Mouse (Mus musculus) kidney, postnatal 14 days (tissue): Measurements from ENCODE around the gene Nipa2.
A peak's percentile ranks its signal among the peaks of the same experiment; 100 is the strongest.

Experiments used
- DNase-seq: peaks from one replicate; pipeline ENCODE4 v3.0.0; 2022; ENCODE audit warnings: mixed read lengths

Nipa2 gene

GRCm38 (mm10) chr7:55962004-55962908 is at the start of gene Nipa2:
Gene Nipa2 (minus strand): TSS chr7:55962476.
- DNase-seq: peak; percentile 96

GRCm38 (mm10) chr7:56011018-56011333 is 48.7 kb upstream of the Nipa2 start:
- no peak for DNase-seq

GRCm38 (mm10) chr7:56010318-56011017 is 48.2 kb upstream of the Nipa2 start:
- peak; percentile 4 for DNase-seq

GRCm38 (mm10) chr7:55998997-55999396 is 36.7 kb upstream of the Nipa2 start:
- no peak for DNase-seq

GRCm38 (mm10) chr7:55995013-55995412 is 32.7 kb upstream of the Nipa2 start:
- no peak for DNase-seq

- DNase-seq: no peak
Measured at GRCm38 (mm10) chr7:55991858-55992257, 29.6 kb upstream of the Nipa2 start.

GRCm38 (mm10) chr7:55991129-55991528 is 28.9 kb upstream of the Nipa2 start:
- peak; percentile 5 for DNase-seq

GRCm38 (mm10) chr7:55986526-55987214 is 24.4 kb upstream of the Nipa2 start:
- peak; percentile 80 for DNase-seq

- DNase-seq: no peak
Measured at GRCm38 (mm10) chr7:55984754-55985153, 22.5 kb upstream of the Nipa2 start.

GRCm38 (mm10) chr7:55983107-55983506 is 20.8 kb upstream of the Nipa2 start:
- no peak for DNase-seq

- DNase-seq: no peak
Measured at GRCm38 (mm10) chr7:55982010-55982700, 19.9 kb upstream of the Nipa2 start.

- no peak for DNase-seq
Measured at GRCm38 (mm10) chr7:55981511-55981910, 19.2 kb upstream of the Nipa2 start.

- no peak for DNase-seq
Measured at GRCm38 (mm10) chr7:55974429-55974828, 12.2 kb upstream of the Nipa2 start.

- no peak for DNase-seq
Measured at GRCm38 (mm10) chr7:55969415-55969814, 7.1 kb upstream of the Nipa2 start.

GRCm38 (mm10) chr7:55968258-55968901 is 6.1 kb upstream of the Nipa2 start:
- no peak for DNase-seq

GRCm38 (mm10) chr7:55966866-55967460 is 4.7 kb upstream of the Nipa2 start:
- no peak for DNase-seq

GRCm38 (mm10) chr7:55960506-55960905 is 1.8 kb downstream of the Nipa2 start:
- no peak for DNase-seq

- DNase-seq: no peak
Measured at GRCm38 (mm10) chr7:55959801-55960200, 2.5 kb downstream of the Nipa2 start.

- DNase-seq: no peak
Measured at GRCm38 (mm10) chr7:55957916-55958315, 4.4 kb downstream of the Nipa2 start.

- DNase-seq: no peak
Measured at GRCm38 (mm10) chr7:55957178-55957577, 5.1 kb downstream of the Nipa2 start.

- no peak for DNase-seq
Measured at GRCm38 (mm10) chr7:55956054-55956453, 6.2 kb downstream of the Nipa2 start.

- DNase-seq: no peak
Measured at GRCm38 (mm10) chr7:55938341-55938740, 23.9 kb downstream of the Nipa2 start.
